Mouse (Mus musculus): Measurements from ENCODE around the gene Rnf10. TPM values are rescaled to one million over a fixed set of nuclear protein-coding genes. Genes with fewer than 3 reads are reported as not detected.
"Not testable (repeated sequence)": the region's sequence is repeated elsewhere in the genome, so short reads cannot be mapped to it uniquely, and the experiment has no call there.

Gene Rnf10
- total and polyA plus RNA-seq, 2 experiments from 2014 or later, result 106 to 169 TPM

DNA sequence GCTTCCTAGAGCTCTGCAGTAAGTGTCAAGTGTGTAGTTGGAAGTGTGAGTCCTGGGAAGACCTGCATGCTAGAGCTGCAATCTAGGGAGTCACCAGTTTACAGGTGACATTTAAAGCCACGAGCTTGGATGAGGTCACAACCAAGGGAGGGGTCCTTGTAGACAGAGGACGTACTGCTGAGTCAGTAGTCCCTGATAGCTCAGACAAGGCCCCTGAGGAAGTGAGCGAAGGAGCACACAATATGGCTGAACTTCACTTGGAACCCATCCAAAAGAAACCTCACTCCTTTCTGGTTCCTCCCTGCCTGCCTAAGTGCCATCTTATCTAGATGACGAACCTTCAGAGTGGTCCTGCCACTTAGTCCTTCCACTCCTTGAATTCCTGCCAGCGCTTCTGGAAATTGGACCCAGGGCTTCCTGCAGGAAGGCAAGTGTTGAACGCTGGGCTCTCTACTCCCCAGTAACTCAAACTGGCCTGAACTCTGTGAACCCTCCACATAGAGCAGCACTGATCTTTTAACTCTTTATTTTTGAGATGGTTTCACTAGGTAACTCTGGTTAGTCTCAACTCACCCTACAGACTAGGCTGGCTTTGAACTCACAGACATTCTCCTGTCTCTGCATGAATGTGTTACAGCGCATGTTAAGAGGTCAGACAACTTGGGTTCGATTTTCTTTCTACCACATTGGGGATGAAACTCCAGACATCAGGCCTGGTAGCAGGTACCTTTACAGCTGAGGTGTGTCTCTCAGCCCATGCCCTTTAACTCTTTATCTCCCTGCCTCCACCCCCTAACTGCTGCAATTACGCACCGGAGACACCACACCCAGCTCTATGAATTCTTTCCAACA, 40.3 kb upstream of the Rnf10 start:
- peaks cover 5% of the 10 kb centered on the region; the same call in 1 of the 2 replicates for H3K36me3 ChIP-seq (ENCODE audit: insufficient read depth)
- H3K4me2 ChIP-seq (ENCODE audit: low read depth), result no peak overlapping the region
- DNase-seq, result no peak
- H3K4me3 ChIP-seq (ENCODE audit: low read depth, low read length), result no peak overlapping the region
- no peak overlapping the region for H3K9ac ChIP-seq
- WGBS, result 76% methylated on average over 10 of the region's 10 CpGs
- H3K27ac ChIP-seq (ENCODE audit: low read depth, low read length), result no peak overlapping the region
- H3K4me1 ChIP-seq (ENCODE audit: insufficient read depth), result peaks cover 12% of the 10 kb centered on the region; the same call in 1 of the 2 replicates
- no peaks in the 10 kb centered on the region for H3K9me3 ChIP-seq (ENCODE audit: low read length)
- TF ChIP-seq CTCF (IDR thresholded peaks at IDR 0.05; ENCODE audit: low read depth), result no peak
- no peaks in the 10 kb centered on the region for H3K27me3 ChIP-seq (ENCODE audit: insufficient read depth, low read length)
- no peak for ATAC-seq

- no peaks in the 10 kb centered on the region for H3K9me3 ChIP-seq (ENCODE audit: low read length)
- H3K4me3 ChIP-seq (ENCODE audit: low read depth, low read length), result no peak overlapping the region
- peaks cover 6% of the 10 kb centered on the region; the same call in 1 of the 2 replicates for H3K4me1 ChIP-seq (ENCODE audit: insufficient read depth)
- no peak overlapping the region for H3K9ac ChIP-seq
- peaks cover 6% of the 10 kb centered on the region; the same call in 1 of the 2 replicates for H3K36me3 ChIP-seq (ENCODE audit: insufficient read depth)
- ATAC-seq, result no peak
- no peak for TF ChIP-seq CTCF (IDR thresholded peaks at IDR 0.05; ENCODE audit: low read depth)
- no peaks in the 10 kb centered on the region for H3K27me3 ChIP-seq (ENCODE audit: insufficient read depth, low read length)
- H3K4me2 ChIP-seq (ENCODE audit: low read depth), result no peak overlapping the region
- DNase-seq, result no peak
- 83% methylated on average over 4 of the region's 4 CpGs for WGBS
- H3K27ac ChIP-seq (ENCODE audit: low read depth, low read length), result no peak overlapping the region
These were observed 39.7 kb upstream of the Rnf10 start for GRCm38 (mm10) chr5:115312354-115312753.

- H3K4me3 ChIP-seq (ENCODE audit: low read depth, low read length); DNase-seq; H3K9ac ChIP-seq; H3K27ac ChIP-seq (ENCODE audit: low read depth, low read length); H3K27me3 ChIP-seq (ENCODE audit: insufficient read depth, low read length); ATAC-seq; H3K4me2 ChIP-seq (ENCODE audit: low read depth); H3K9me3 ChIP-seq (ENCODE audit: low read length): not testable (repeated sequence)
- 89% methylated on average over 5 of the region's 7 CpGs for WGBS
- Histone ChIP-seq H3K4me1 (ENCODE audit: insufficient read depth) (peaks cover 12% of the 10 kb centered on the region; the same call in 1 of the 2 replicates), H3K36me3 (ENCODE audit: insufficient read depth) (peaks cover 16% of the 10 kb centered on the region)
These were observed 29.5 kb upstream of the Rnf10 start for GRCm38 (mm10) chr5:115302190-115302589.

- no peak for DNase-seq
- ATAC-seq, result no peak
- Histone ChIP-seq H3K27ac (ENCODE audit: low read depth, low read length) (no peak overlapping the region), H3K4me3 (ENCODE audit: low read depth, low read length) (peak overlapping the region; percentile 79), H3K4me2 (ENCODE audit: low read depth) (peak overlapping the region; percentile 63), H3K9ac (peak overlapping the region; percentile 55), H3K36me3 (ENCODE audit: insufficient read depth) (peaks cover 22% of the 10 kb centered on the region), H3K27me3 (ENCODE audit: insufficient read depth, low read length) (no peaks in the 10 kb centered on the region), H3K4me1 (ENCODE audit: insufficient read depth) (peaks cover 12% of the 10 kb centered on the region; the same call in 1 of the 2 replicates), H3K9me3 (ENCODE audit: low read length) (no peaks in the 10 kb centered on the region)
- no peak for TF ChIP-seq CTCF (IDR thresholded peaks at IDR 0.05; ENCODE audit: low read depth)
- 28% methylated on average over 13 of the region's 13 CpGs for WGBS
These were observed 28.9 kb upstream of the Rnf10 start for GRCm38 (mm10) chr5:115301615-115302014.

DNA sequence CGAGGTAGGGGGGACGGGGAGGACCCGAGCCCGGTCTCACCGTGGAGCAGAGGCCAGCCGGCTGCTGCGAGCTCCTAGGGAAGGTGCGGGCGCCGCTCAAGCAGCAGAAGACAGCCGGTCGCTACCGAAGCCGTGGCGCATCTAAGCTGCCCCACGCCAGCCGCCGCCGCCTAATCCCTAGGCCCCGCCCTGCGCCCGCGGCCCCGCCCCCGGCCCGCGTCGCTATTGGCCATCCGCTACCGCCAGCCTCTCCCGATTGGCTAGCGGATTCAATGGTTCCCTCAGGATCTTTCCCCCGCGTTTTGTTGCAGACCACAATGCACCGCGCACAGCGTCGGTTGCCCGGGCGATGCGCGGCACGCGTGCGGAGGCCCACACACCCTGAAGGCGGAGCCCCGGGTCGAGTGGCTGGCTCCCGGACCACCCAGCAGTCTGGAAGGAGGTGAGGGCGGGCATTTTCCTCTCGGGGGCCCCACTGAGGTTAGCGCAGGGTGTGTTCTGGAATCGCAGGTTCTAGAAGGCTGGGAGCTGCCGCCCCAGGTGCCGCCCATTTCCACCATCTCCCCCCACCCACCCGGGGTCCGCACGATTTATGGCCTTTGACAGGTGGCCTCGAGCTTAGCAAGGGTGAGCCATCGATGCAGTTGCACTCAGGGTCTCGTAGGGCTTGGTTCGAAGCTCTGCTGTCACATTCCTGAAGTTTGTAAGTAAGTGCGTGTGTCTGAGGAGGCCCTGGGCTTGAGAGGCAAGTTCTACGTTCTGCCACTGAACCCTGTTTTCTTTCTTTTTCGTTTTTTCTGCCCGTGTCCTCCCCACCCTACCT, 28.3 kb upstream of the Rnf10 start, which contains the start of gene Dynll1:
Gene Dynll1 (minus strand): TSS at position 208 of the 823 bp plus-strand sequence.
- peak; percentile 97 for ATAC-seq

DNA sequence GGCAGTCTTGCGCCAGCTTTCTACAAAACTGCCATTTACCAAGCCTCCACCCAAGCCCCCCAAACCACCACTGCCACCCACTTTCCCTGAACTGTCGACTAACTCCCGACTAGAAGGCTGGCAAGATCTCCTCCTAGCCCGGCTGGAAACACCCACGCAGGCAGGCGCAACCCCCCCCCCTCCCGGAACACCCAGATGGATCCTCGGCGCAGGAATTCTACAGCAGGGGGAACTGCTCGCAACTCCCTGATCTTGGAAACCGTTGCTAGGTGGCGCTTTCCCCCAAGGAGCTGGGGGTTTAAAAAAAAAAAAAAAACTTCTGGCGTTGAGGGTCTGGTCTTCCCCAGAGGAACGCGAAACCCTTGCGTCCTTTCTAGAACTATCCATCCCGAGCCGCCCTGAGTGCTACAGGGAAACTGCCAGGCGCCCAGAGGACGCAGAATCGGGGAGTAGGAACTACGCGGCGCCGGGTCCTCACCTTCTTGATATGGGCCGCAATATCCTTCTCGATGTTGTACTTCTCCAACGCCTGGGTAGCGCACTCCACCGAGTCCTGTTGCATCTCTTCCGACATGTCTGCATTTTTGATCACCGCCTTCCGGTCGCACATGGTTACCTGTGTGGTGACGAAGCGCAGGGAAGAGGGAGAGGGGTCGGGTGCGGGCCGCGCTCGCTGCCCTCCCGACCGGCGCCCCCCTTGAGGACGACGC, 27.5 kb upstream of the Rnf10 start:
- Histone ChIP-seq H3K27me3 (ENCODE audit: insufficient read depth, low read length) (no peaks in the 10 kb centered on the region), H3K4me2 (ENCODE audit: low read depth) (peak overlapping the region; percentile 63), H3K4me1 (ENCODE audit: insufficient read depth) (peaks cover 12% of the 10 kb centered on the region; the same call in 1 of the 2 replicates), H3K9me3 (ENCODE audit: low read length) (no peaks in the 10 kb centered on the region), H3K36me3 (ENCODE audit: insufficient read depth) (peaks cover 35% of the 10 kb centered on the region), H3K4me3 (ENCODE audit: low read depth, low read length) (peak overlapping the region; percentile 79), H3K9ac (peak overlapping the region; percentile 81), H3K27ac (ENCODE audit: low read depth, low read length) (peak overlapping the region; percentile 93)
- DNase-seq (peak; percentile 89), ATAC-seq (peak; percentile 40)
- WGBS, result under 1% methylated on average over 46 of the region's 46 CpGs
- TF ChIP-seq CTCF (IDR thresholded peaks at IDR 0.05; ENCODE audit: low read depth), result peak; percentile 64

More for the DNA sequence above, 28.3 kb upstream of the Rnf10 start, which contains the start of gene Dynll1:
- H3K36me3 ChIP-seq (ENCODE audit: insufficient read depth), result peaks cover 27% of the 10 kb centered on the region
- DNase-seq, result peak; percentile 100
- no peaks in the 10 kb centered on the region for H3K27me3 ChIP-seq (ENCODE audit: insufficient read depth, low read length)
- under 1% methylated on average over 65 of the region's 66 CpGs for WGBS
- no peaks in the 10 kb centered on the region for H3K9me3 ChIP-seq (ENCODE audit: low read length)
- H3K9ac ChIP-seq, result peak within 1 kb of the TSS; percentile 81
- peaks cover 12% of the 10 kb centered on the region; the same call in 1 of the 2 replicates for H3K4me1 ChIP-seq (ENCODE audit: insufficient read depth)
- H3K4me3 ChIP-seq (ENCODE audit: low read depth, low read length), result peak within 1 kb of the TSS; percentile 79
- peak within 1 kb of the TSS; percentile 93 for H3K27ac ChIP-seq (ENCODE audit: low read depth, low read length)
- peak within 1 kb of the TSS; percentile 63 for H3K4me2 ChIP-seq (ENCODE audit: low read depth)
- peak; percentile 44; the same call in 1 of the 2 replicates for TF ChIP-seq CTCF (IDR thresholded peaks at IDR 0.05; ENCODE audit: low read depth)
